Comparison of ENCODE assay signal across 8 mouse cellular contexts in the genomic region with DNA sequence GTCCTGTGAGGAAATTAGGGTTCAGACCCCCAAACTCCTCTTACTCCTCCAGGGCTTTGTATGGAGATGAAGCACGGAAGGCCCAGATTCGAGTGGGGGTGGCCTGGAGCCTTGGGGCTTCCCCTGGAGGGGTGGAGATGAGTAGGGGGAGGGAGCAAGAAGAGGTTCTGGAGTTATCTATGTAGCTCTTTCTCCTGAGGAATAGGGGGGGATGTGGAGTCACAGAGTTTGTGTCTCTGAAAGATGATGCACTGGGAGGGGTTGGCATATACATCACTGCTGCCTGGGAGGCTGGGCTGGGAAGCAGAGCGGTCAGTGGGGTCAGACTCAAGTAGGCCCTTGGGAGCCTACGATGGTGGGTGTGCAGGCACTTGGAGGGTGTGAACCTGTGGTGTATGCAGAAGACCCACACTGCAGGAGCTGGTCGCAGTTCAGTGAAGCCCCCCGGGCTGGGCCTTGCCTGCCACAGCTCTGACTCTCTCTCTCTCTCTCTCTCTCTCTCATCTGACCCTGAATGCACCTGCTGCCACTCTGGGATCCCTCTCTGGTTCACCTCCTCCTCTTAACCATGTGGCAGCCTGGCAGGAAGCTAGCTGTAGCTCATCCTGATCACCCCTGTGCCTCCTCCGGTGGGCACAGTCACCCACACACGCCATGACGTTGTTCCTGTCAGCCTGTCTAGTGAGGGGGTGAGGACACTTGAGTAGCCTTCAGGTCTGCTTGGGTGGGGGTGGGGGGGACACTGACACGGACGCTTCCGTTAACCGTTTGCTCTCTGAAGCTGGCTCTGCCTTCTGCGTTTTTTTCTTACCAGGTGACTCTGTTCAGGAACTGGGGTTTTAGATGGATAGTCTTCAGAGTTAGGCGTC. TPM values are rescaled to one million over a fixed set of nuclear protein-coding genes. Genes with fewer than 3 reads are reported as not detected.
DNase-seq lines count a peak whose midpoint lies in the region; ATAC-seq and TF ChIP-seq lines count a peak whose summit lies in the region.

No protein-coding gene starts in this region.

- H3K27me3 ChIP-seq in heart, embryonic 11.5 days (ENCODE audit: control insufficient read depth, insufficient read depth, low read length): no peaks in the 10 kb centered on the region
- peaks cover 15% of the 10 kb centered on the region for H3K27me3 ChIP-seq in G1E (ENCODE audit: insufficient read depth, low read length)
- peaks cover 41% of the 10 kb centered on the region for H3K27me3 ChIP-seq in hindbrain, embryonic 10.5 days (ENCODE audit: insufficient read depth, poor library complexity, severe bottlenecking)
- peaks cover 45% of the 10 kb centered on the region for H3K27me3 ChIP-seq in liver, embryonic 16.5 days (ENCODE audit: control insufficient read depth, insufficient read depth, low read depth, low read length)
- H3K27me3 ChIP-seq in stomach, embryonic 15.5 days (replicated peaks): no peaks in the 10 kb centered on the region

- peaks cover 82% of the 10 kb centered on the region for H3K4me1 ChIP-seq in heart, embryonic 11.5 days (ENCODE audit: control insufficient read depth, insufficient read depth, low read length)
- peaks cover 90% of the 10 kb centered on the region for H3K4me1 ChIP-seq in G1E (ENCODE audit: insufficient read depth, low read depth, low read length)
- H3K4me1 ChIP-seq in hindbrain, embryonic 10.5 days (replicated peaks): peaks cover 98% of the 10 kb centered on the region
- H3K4me1 ChIP-seq in liver, embryonic 16.5 days (ENCODE audit: control insufficient read depth, low read depth, low read length): peaks cover 69% of the 10 kb centered on the region
- peaks cover 84% of the 10 kb centered on the region for H3K4me1 ChIP-seq in stomach, embryonic 15.5 days

- TF ChIP-seq CTCF in G1E (IDR thresholded peaks at IDR 0.05; ENCODE audit: low read depth, low read length): no peak

- DNase-seq in heart, adult 18-20 months: no peak
- DNase-seq in G1E (ENCODE audit: low spot score): no peak
- DNase-seq in hindbrain, embryonic 10.5 days (ENCODE audit: low spot score): no peak
- no peak for DNase-seq in right cerebral cortex, postnatal 25 days
- DNase-seq in ovary, postnatal 36 days (ENCODE audit: low spot score): no peak

- no peak for ATAC-seq in heart, embryonic 11.5 days (replicated peaks; ENCODE audit: insufficient number of reproducible peaks, low FRiP score, low TSS enrichment)
- no peak for ATAC-seq in G1E (ENCODE audit: extremely low read depth, insufficient number of reproducible peaks, low FRiP score, poor library complexity, severe bottlenecking)
- ATAC-seq in liver, embryonic 16.5 days (ENCODE audit: low read depth): no peak
- ATAC-seq in stomach, embryonic 15.5 days (ENCODE audit: insufficient read depth, low FRiP score, low read depth): no peak

- peak overlapping the region; percentile 75 for H3K4me2 ChIP-seq in heart, embryonic 11.5 days
- peak overlapping the region; percentile 85; the same call in 1 of the 2 replicates for H3K4me2 ChIP-seq in liver, embryonic 16.5 days (ENCODE audit: low read depth, low read length)
- H3K4me2 ChIP-seq in stomach, embryonic 15.5 days: peak overlapping the region; percentile 85

- no peaks in the 10 kb centered on the region for H3K36me3 ChIP-seq in heart, embryonic 11.5 days (ENCODE audit: control insufficient read depth, insufficient read depth, low read length)
- peaks cover 33% of the 10 kb centered on the region for H3K36me3 ChIP-seq in G1E (replicated peaks)
- no peaks in the 10 kb centered on the region for H3K36me3 ChIP-seq in hindbrain, embryonic 10.5 days
- no peaks in the 10 kb centered on the region for H3K36me3 ChIP-seq in liver, embryonic 16.5 days (ENCODE audit: control insufficient read depth, insufficient read depth)
- no peaks in the 10 kb centered on the region for H3K36me3 ChIP-seq in stomach, embryonic 15.5 days

- WGBS in heart, embryonic 11.5 days (ENCODE audit: insufficient replicate concordance): 40% methylated on average over 15 of the region's 15 CpGs
- WGBS in hindbrain, embryonic 10.5 days: 48% methylated on average over 15 of the region's 15 CpGs
- WGBS in liver, embryonic 16.5 days (ENCODE audit: insufficient replicate concordance): 50% methylated on average over 15 of the region's 15 CpGs
- WGBS in stomach, embryonic 15.5 days: 30% methylated on average over 15 of the region's 15 CpGs

- H3K9ac ChIP-seq in heart, embryonic 11.5 days (ENCODE audit: low read depth, low read length): peak overlapping the region; percentile 77
- no peak overlapping the region for H3K9ac ChIP-seq in liver, embryonic 16.5 days (ENCODE audit: low read depth, low read length)
- H3K9ac ChIP-seq in stomach, embryonic 15.5 days: peak overlapping the region; percentile 89

- peak overlapping the region; percentile 100; the same call in 1 of the 2 replicates for H3K27ac ChIP-seq in heart, embryonic 11.5 days (ENCODE audit: low read depth, low read length)
- H3K27ac ChIP-seq in hindbrain, embryonic 10.5 days: peak overlapping the region; percentile 87
- no peak overlapping the region for H3K27ac ChIP-seq in liver, embryonic 16.5 days (ENCODE audit: low read length)
- H3K27ac ChIP-seq in stomach, embryonic 15.5 days: peak overlapping the region; percentile 98

- H3K9me3 ChIP-seq in heart, embryonic 11.5 days (replicated peaks; ENCODE audit: control insufficient read depth, low read length): no peaks in the 10 kb centered on the region
- no peaks in the 10 kb centered on the region for H3K9me3 ChIP-seq in G1E (replicated peaks)
- no peaks in the 10 kb centered on the region for H3K9me3 ChIP-seq in hindbrain, embryonic 10.5 days
- no peaks in the 10 kb centered on the region for H3K9me3 ChIP-seq in liver, embryonic 16.5 days (replicated peaks; ENCODE audit: control insufficient read depth, low read length)
- H3K9me3 ChIP-seq in stomach, embryonic 15.5 days: no peaks in the 10 kb centered on the region

- H3K4me3 ChIP-seq in heart, embryonic 11.5 days (ENCODE audit: low read depth, low read length): peak overlapping the region; percentile 63
- peak overlapping the region; percentile 81 for H3K4me3 ChIP-seq in G1E (ENCODE audit: low read depth, low read length)
- peak overlapping the region; percentile 80 for H3K4me3 ChIP-seq in hindbrain, embryonic 10.5 days
- H3K4me3 ChIP-seq in liver, embryonic 16.5 days (ENCODE audit: low read depth, low read length): no peak overlapping the region
- peak overlapping the region; percentile 92 for H3K4me3 ChIP-seq in stomach, embryonic 15.5 days (replicated peaks)

RNA-seq across cellular contexts. Expression of gene Rara, which starts 11.7 kb away (rescaled TPM):
- polyA plus RNA-seq in heart, embryonic 11.5 days (2014; fragmentation: Nextera tagmentation; extraction: Ambion mirVana): 34.9 and 36.6 TPM in 2 replicates
- total RNA-seq in heart, adult 18-20 months (2021): 10 to 100 TPM in 1 of 2 experiments, 1 to 10 TPM in 1; 8.7 to 10.1 TPM
- total RNA-seq in G1E (2014; fragmentation: Nextera tagmentation) (109 and 110 TPM in 2 replicates), G1E (2017) (16.9 and 17.1 TPM in 2 replicates)
- polyA plus RNA-seq in G1E (2012): 84.4 and 103 TPM in 2 replicates
- polyA plus RNA-seq in hindbrain, embryonic 10.5 days (2016; fragmentation: Nextera tagmentation; extraction: Ambion mirVana): 28.4 and 53.7 TPM in 2 replicates
- 4.2 and 5.4 TPM in 2 replicates for polyA plus RNA-seq in liver, embryonic 16.5 days (2015; fragmentation: Nextera tagmentation; extraction: Ambion mirVana)
- 34.0 and 41.0 TPM in 2 replicates for polyA plus RNA-seq in stomach, embryonic 15.5 days (2015; fragmentation: Nextera tagmentation; extraction: Ambion mirVana)

RNA-seq across cellular contexts. Expression of gene Cdc6, which starts 31.7 kb away (rescaled TPM):
- polyA plus RNA-seq in heart, embryonic 11.5 days (2014; fragmentation: Nextera tagmentation; extraction: Ambion mirVana): 33.6 and 34.0 TPM in 2 replicates
- under 1 TPM; 0.40 to 0.41 TPM for total RNA-seq in heart, adult 18-20 months (2021)
- 60.7 and 84.9 TPM in 2 replicates for total RNA-seq in G1E (2014; fragmentation: Nextera tagmentation)
- 52.7 and 63.4 TPM in 2 replicates for total RNA-seq in G1E (2017)
- polyA plus RNA-seq in G1E (2012): 3.4 and 4.1 TPM in 2 replicates
- 45.3 and 63.7 TPM in 2 replicates for polyA plus RNA-seq in hindbrain, embryonic 10.5 days (2016; fragmentation: Nextera tagmentation; extraction: Ambion mirVana)
- 52.7 and 57.3 TPM in 2 replicates for polyA plus RNA-seq in liver, embryonic 16.5 days (2015; fragmentation: Nextera tagmentation; extraction: Ambion mirVana)
- 28.8 and 30.3 TPM in 2 replicates for polyA plus RNA-seq in stomach, embryonic 15.5 days (2015; fragmentation: Nextera tagmentation; extraction: Ambion mirVana)

RNA-seq across cellular contexts. Expression of gene Gjd3, which starts 43.5 kb away (rescaled TPM):
- 1.3 and 1.5 TPM in 2 replicates for polyA plus RNA-seq in heart, embryonic 11.5 days (2014; fragmentation: Nextera tagmentation; extraction: Ambion mirVana)
- total RNA-seq in heart, adult 18-20 months (2021): under 1 TPM; 0.36 to 0.45 TPM
- total RNA-seq in G1E (2014; fragmentation: Nextera tagmentation) (not detected in 2 replicates), G1E (2017) (not detected in 2 replicates)
- polyA plus RNA-seq in G1E (2012): not detected in 2 replicates
- 0.44 TPM in 1 of 2 replicates, not detected in the other for polyA plus RNA-seq in hindbrain, embryonic 10.5 days (2016; fragmentation: Nextera tagmentation; extraction: Ambion mirVana)
- polyA plus RNA-seq in liver, embryonic 16.5 days (2015; fragmentation: Nextera tagmentation; extraction: Ambion mirVana): 0.15 TPM in 1 of 2 replicates, not detected in the other
- polyA plus RNA-seq in stomach, embryonic 15.5 days (2015; fragmentation: Nextera tagmentation; extraction: Ambion mirVana): 0.42 and 0.43 TPM in 2 replicates
